Mouse (Mus musculus): ENCODE data around the gene 4933402D24Rik. TPM values are rescaled to one million over a fixed set of nuclear protein-coding genes. Genes with fewer than 3 reads are reported as not detected.
A peak's percentile ranks its signal among the peaks of the same experiment; 100 is the strongest.

Gene 4933402D24Rik
- 0.28 and 0.32 TPM in 2 replicates for polyA plus RNA-seq (2014; fragmentation: Nextera tagmentation; extraction: Ambion mirVana)

- Histone ChIP-seq H3K4me3 (ENCODE audit: low read depth, low read length) (no peak within 1 kb of the TSS), H3K9me3 (replicated peaks; ENCODE audit: control insufficient read depth, low read length) (no peaks in the 10 kb centered on the region), H3K4me1 (ENCODE audit: control insufficient read depth, insufficient read depth, low read length) (peaks cover 20% of the 10 kb centered on the region), H3K9ac (ENCODE audit: low read length) (no peak within 1 kb of the TSS), H3K36me3 (ENCODE audit: control insufficient read depth, insufficient read depth, low read length) (no peaks in the 10 kb centered on the region), H3K4me2 (ENCODE audit: low read length) (no peak within 1 kb of the TSS), H3K27me3 (replicated peaks; ENCODE audit: control insufficient read depth, insufficient read depth, low read length) (no peaks in the 10 kb centered on the region), H3K27ac (ENCODE audit: low read depth, low read length) (no peak within 1 kb of the TSS)
- no peak for DNase-seq (ENCODE audit: low spot score)
- 90% methylated on average over 5 of the region's 5 CpGs for WGBS
- no peak for ATAC-seq
These were observed at the start of gene 4933402D24Rik for GRCm38 (mm10) chr1:63769167-63769566. Gene 4933402D24Rik, minus strand, starts transcription at chr1:63769267.

GRCm38 (mm10) chr1:63808584-63808983, 39.5 kb upstream of the 4933402D24Rik start:
- Histone ChIP-seq H3K27ac (ENCODE audit: low read depth, low read length) (no peak overlapping the region), H3K9me3 (replicated peaks; ENCODE audit: control insufficient read depth, low read length) (no peaks in the 10 kb centered on the region), H3K9ac (ENCODE audit: low read length) (no peak overlapping the region), H3K4me2 (ENCODE audit: low read length) (no peak overlapping the region), H3K36me3 (ENCODE audit: control insufficient read depth, insufficient read depth, low read length) (no peaks in the 10 kb centered on the region), H3K4me1 (ENCODE audit: control insufficient read depth, insufficient read depth, low read length) (no peaks in the 10 kb centered on the region), H3K4me3 (ENCODE audit: low read depth, low read length) (no peak overlapping the region), H3K27me3 (replicated peaks; ENCODE audit: control insufficient read depth, insufficient read depth, low read length) (no peaks in the 10 kb centered on the region)
- 87% methylated on average over 3 of the region's 3 CpGs for WGBS
- DNase-seq (ENCODE audit: low spot score) (no peak), ATAC-seq (no peak)

GRCm38 (mm10) chr1:63805095-63805494, 36.0 kb upstream of the 4933402D24Rik start:
- Histone ChIP-seq H3K4me1 (ENCODE audit: control insufficient read depth, insufficient read depth, low read length) (no peaks in the 10 kb centered on the region), H3K27ac (ENCODE audit: low read depth, low read length) (no peak overlapping the region), H3K9ac (ENCODE audit: low read length) (no peak overlapping the region), H3K9me3 (replicated peaks; ENCODE audit: control insufficient read depth, low read length) (no peaks in the 10 kb centered on the region), H3K4me2 (ENCODE audit: low read length) (no peak overlapping the region), H3K27me3 (replicated peaks; ENCODE audit: control insufficient read depth, insufficient read depth, low read length) (no peaks in the 10 kb centered on the region), H3K4me3 (ENCODE audit: low read depth, low read length) (no peak overlapping the region), H3K36me3 (ENCODE audit: control insufficient read depth, insufficient read depth, low read length) (no peaks in the 10 kb centered on the region)
- ATAC-seq (no peak), DNase-seq (ENCODE audit: low spot score) (no peak)

GRCm38 (mm10) chr1:63794326-63794725, 25.3 kb upstream of the 4933402D24Rik start:
- no peak overlapping the region for H3K4me3 ChIP-seq (ENCODE audit: low read depth, low read length)
- no peak overlapping the region for H3K9ac ChIP-seq (ENCODE audit: low read length)
- no peaks in the 10 kb centered on the region for H3K9me3 ChIP-seq (replicated peaks; ENCODE audit: control insufficient read depth, low read length)
- no peaks in the 10 kb centered on the region for H3K4me1 ChIP-seq (ENCODE audit: control insufficient read depth, insufficient read depth, low read length)
- H3K27me3 ChIP-seq (replicated peaks; ENCODE audit: control insufficient read depth, insufficient read depth, low read length): no peaks in the 10 kb centered on the region
- DNase-seq (ENCODE audit: low spot score) (no peak), ATAC-seq (no peak)
- H3K4me2 ChIP-seq (ENCODE audit: low read length): no peak overlapping the region
- H3K36me3 ChIP-seq (ENCODE audit: control insufficient read depth, insufficient read depth, low read length): no peaks in the 10 kb centered on the region
- no peak overlapping the region for H3K27ac ChIP-seq (ENCODE audit: low read depth, low read length)

- 82% methylated on average over 4 of the region's 4 CpGs for WGBS
- DNase-seq (ENCODE audit: low spot score): no peak
- no peaks in the 10 kb centered on the region for H3K27me3 ChIP-seq (replicated peaks; ENCODE audit: control insufficient read depth, insufficient read depth, low read length)
These were observed 8.0 kb upstream of the 4933402D24Rik start for GRCm38 (mm10) chr1:63776902-63777630.

GRCm38 (mm10) chr1:63776396-63776795, 7.3 kb upstream of the 4933402D24Rik start:
- Histone ChIP-seq H3K4me3 (ENCODE audit: low read depth, low read length) (no peak overlapping the region), H3K9me3 (replicated peaks; ENCODE audit: control insufficient read depth, low read length) (no peaks in the 10 kb centered on the region), H3K9ac (ENCODE audit: low read length) (no peak overlapping the region), H3K27me3 (replicated peaks; ENCODE audit: control insufficient read depth, insufficient read depth, low read length) (no peaks in the 10 kb centered on the region), H3K4me1 (ENCODE audit: control insufficient read depth, insufficient read depth, low read length) (no peaks in the 10 kb centered on the region), H3K4me2 (ENCODE audit: low read length) (no peak overlapping the region), H3K36me3 (ENCODE audit: control insufficient read depth, insufficient read depth, low read length) (no peaks in the 10 kb centered on the region), H3K27ac (ENCODE audit: low read depth, low read length) (no peak overlapping the region)
- WGBS: 71% methylated on average over 1 of the region's 1 CpGs
- DNase-seq (ENCODE audit: low spot score) (no peak), ATAC-seq (no peak)

More at GRCm38 (mm10) chr1:63776902-63777630, 8.0 kb upstream of the 4933402D24Rik start:
- Histone ChIP-seq H3K4me3 (ENCODE audit: low read depth, low read length) (no peak overlapping the region), H3K9ac (ENCODE audit: low read length) (no peak overlapping the region), H3K9me3 (replicated peaks; ENCODE audit: control insufficient read depth, low read length) (no peaks in the 10 kb centered on the region), H3K27ac (ENCODE audit: low read depth, low read length) (no peak overlapping the region), H3K4me2 (ENCODE audit: low read length) (no peak overlapping the region), H3K4me1 (ENCODE audit: control insufficient read depth, insufficient read depth, low read length) (no peaks in the 10 kb centered on the region), H3K36me3 (ENCODE audit: control insufficient read depth, insufficient read depth, low read length) (no peaks in the 10 kb centered on the region)
- no peak for ATAC-seq

- Histone ChIP-seq H3K27me3 (replicated peaks; ENCODE audit: control insufficient read depth, insufficient read depth, low read length) (no peaks in the 10 kb centered on the region), H3K4me2 (ENCODE audit: low read length) (no peak overlapping the region), H3K9ac (ENCODE audit: low read length) (no peak overlapping the region), H3K4me1 (ENCODE audit: control insufficient read depth, insufficient read depth, low read length) (peaks cover 13% of the 10 kb centered on the region), H3K27ac (ENCODE audit: low read depth, low read length) (no peak overlapping the region; the same call in 1 of the 2 replicates), H3K9me3 (replicated peaks; ENCODE audit: control insufficient read depth, low read length) (no peaks in the 10 kb centered on the region), H3K36me3 (ENCODE audit: control insufficient read depth, insufficient read depth, low read length) (no peaks in the 10 kb centered on the region), H3K4me3 (ENCODE audit: low read depth, low read length) (no peak overlapping the region)
- 56% methylated on average over 7 of the region's 7 CpGs for WGBS
- peak; percentile 89 for DNase-seq (ENCODE audit: low spot score)
- ATAC-seq: peak; percentile 87
These were observed 1.2 kb upstream of the 4933402D24Rik start for GRCm38 (mm10) chr1:63770309-63770708.

- Histone ChIP-seq H3K4me1 (ENCODE audit: control insufficient read depth, insufficient read depth, low read length) (peaks cover 30% of the 10 kb centered on the region), H3K27me3 (replicated peaks; ENCODE audit: control insufficient read depth, insufficient read depth, low read length) (no peaks in the 10 kb centered on the region), H3K36me3 (ENCODE audit: control insufficient read depth, insufficient read depth, low read length) (no peaks in the 10 kb centered on the region), H3K9me3 (replicated peaks; ENCODE audit: control insufficient read depth, low read length) (no peaks in the 10 kb centered on the region), H3K4me3 (ENCODE audit: low read depth, low read length) (no peak overlapping the region), H3K9ac (ENCODE audit: low read length) (no peak overlapping the region), H3K27ac (ENCODE audit: low read depth, low read length) (no peak overlapping the region), H3K4me2 (ENCODE audit: low read length) (no peak overlapping the region)
- WGBS: 76% methylated on average over 8 of the region's 8 CpGs
- DNase-seq (ENCODE audit: low spot score): peak; percentile 15
- ATAC-seq: no peak
These were observed 955 bp downstream of the 4933402D24Rik start for GRCm38 (mm10) chr1:63768112-63768511.

GRCm38 (mm10) chr1:63764395-63764794, 4.7 kb downstream of the 4933402D24Rik start:
- DNase-seq (ENCODE audit: low spot score) (no peak), ATAC-seq (peak; percentile 30; the same call in 1 of the 2 replicates)
- H3K9me3 ChIP-seq (replicated peaks; ENCODE audit: control insufficient read depth, low read length): no peaks in the 10 kb centered on the region
- H3K9ac ChIP-seq (ENCODE audit: low read length): peak overlapping the region; percentile 25; the same call in 1 of the 2 replicates
- no peaks in the 10 kb centered on the region for H3K27me3 ChIP-seq (replicated peaks; ENCODE audit: control insufficient read depth, insufficient read depth, low read length)
- 47% methylated on average over 7 of the region's 7 CpGs for WGBS
- peak overlapping the region; percentile 74 for H3K27ac ChIP-seq (ENCODE audit: low read depth, low read length)
- H3K36me3 ChIP-seq (ENCODE audit: control insufficient read depth, insufficient read depth, low read length): no peaks in the 10 kb centered on the region
- H3K4me3 ChIP-seq (ENCODE audit: low read depth, low read length): no peak overlapping the region
- peak overlapping the region; percentile 1; the same call in 1 of the 2 replicates for H3K4me2 ChIP-seq (ENCODE audit: low read length)
- H3K4me1 ChIP-seq (ENCODE audit: control insufficient read depth, insufficient read depth, low read length): peaks cover 20% of the 10 kb centered on the region
